Mouse (Mus musculus) liver, embryonic 14.5 days (tissue): ENCODE measurements around the gene Abca2. TPM values are rescaled to one million over a fixed set of nuclear protein-coding genes. Genes with fewer than 3 reads are reported as not detected.

ENCODE experiments used
- ATAC-seq: fragments of 200-750 bp; cut with Nextera tagmentation; 2 replicates; pipeline ENCODE4 v1.8.0; 2017; ENCODE audit warnings: moderate number of reproducible peaks, mild to moderate bottlenecking, moderate library complexity; ENCODE audit not compliant: insufficient read depth
- DNase-seq, 3 experiments: peaks; one replicate each; pipeline ENCODE4 v3.0.0-alpha.2; 2012 to 2013; ENCODE audit warnings: low read depth in 3 of 3, low spot score in 3 of 3
- H3K27ac ChIP-seq: fragments of 300-500 bp; sonication (generic); 2 replicates; pipeline ENCODE4 v1.5.1; 2014; ENCODE audit warnings: moderate library complexity, mild to moderate bottlenecking, control low read depth, inconsistent platforms
- H3K27me3 ChIP-seq: fragments of 300-500 bp; sonication (generic); 2 replicates; pipeline ENCODE4 v1.6.1; 2014; ENCODE audit warnings: mild to moderate bottlenecking, low read length, moderate library complexity; ENCODE audit not compliant: control insufficient read depth, insufficient read depth
- H3K36me3 ChIP-seq: fragments of 300-500 bp; sonication (generic); replicated peaks from 2 replicates; pipeline ENCODE4 v1.6.1; 2014; ENCODE audit warnings: low read depth; ENCODE audit not compliant: control insufficient read depth, insufficient read depth
- H3K4me1 ChIP-seq, 2 experiments: fragments of 200-500 bp in 1 of 2; fragments of 300-500 bp in 1 of 2; sonication (generic) in 1 of 2; replicated peaks; 2 replicates each; pipeline ENCODE4 v1.6.1; 2012 to 2014; ENCODE audit warnings: antibody characterized with exemption in 1 of 2, inconsistent platforms in 1 of 2, low read length in 1 of 2; ENCODE audit not compliant: control insufficient read depth in 2 of 2, insufficient read depth in 2 of 2
- H3K4me2 ChIP-seq: fragments of 300-500 bp; sonication (generic); 2 replicates; pipeline ENCODE4 v1.6.1; 2014; ENCODE audit warnings: low read depth, mild to moderate bottlenecking, control low read depth, moderate library complexity
- H3K4me3 ChIP-seq, 2 experiments: fragments of 200-500 bp in 1 of 2; fragments of 300-500 bp in 1 of 2; sonication (generic) in 1 of 2; 2 replicates each; pipeline ENCODE4 v1.5.1; 2012 to 2014; ENCODE audit warnings: low read depth in 2 of 2, low read length in 2 of 2, mild to moderate bottlenecking in 2 of 2, control low read depth in 1 of 2, inconsistent platforms in 1 of 2, moderate library complexity in 1 of 2; ENCODE audit not compliant: insufficient read depth in 1 of 2
- H3K9ac ChIP-seq: fragments of 300-500 bp; sonication (generic); replicated peaks from 2 replicates; pipeline ENCODE4 v1.6.1; 2014; ENCODE audit warnings: mild to moderate bottlenecking, control low read depth, moderate library complexity
- H3K9me3 ChIP-seq: fragments of 300-500 bp; sonication (generic); 2 replicates; pipeline ENCODE4 v1.6.1; 2016; ENCODE audit warnings: low read length, mixed read lengths; ENCODE audit not compliant: control insufficient read depth
- CTCF ChIP-seq: IDR thresholded peaks from 2 replicates; pipeline ENCODE4 v1.5.1; 2016; ENCODE audit warnings: antibody characterized with exemption, low read depth, control low read depth
- EP300 ChIP-seq: IDR thresholded peaks from 2 replicates; pipeline ENCODE4 v1.6.1; 2016; ENCODE audit warnings: antibody characterized with exemption, low read depth
- WGBS: fragments of 180-500 bp; shearing (Covaris S2); extraction: QIAGEN DNeasy Blood & Tissue Kit; methylation state at CpG from one replicate; pipeline ENCODE4 v1.1.7; 2014; ENCODE audit not compliant: insufficient replicate concordance; 5-methylcytosine and 5-hydroxymethylcytosine counted together
- polyA plus RNA-seq, 2 experiments: library from polyadenylated mRNA; depleted of rRNA in 1 of 2; stranded (reverse) in 1 of 2; unstranded in 1 of 2; fragments of >200 nt; fragmentation: Nextera tagmentation in 1 of 2; extraction: Ambion mirVana in 1 of 2; gene quantifications; 2 replicates each; pipeline versions ENCODE4 v1.2.1 to v1.2.3; 2012 to 2014

The Abca2 gene
- polyA plus RNA-seq, 2 experiments, result 0.91 to 2.5 TPM

DNA sequence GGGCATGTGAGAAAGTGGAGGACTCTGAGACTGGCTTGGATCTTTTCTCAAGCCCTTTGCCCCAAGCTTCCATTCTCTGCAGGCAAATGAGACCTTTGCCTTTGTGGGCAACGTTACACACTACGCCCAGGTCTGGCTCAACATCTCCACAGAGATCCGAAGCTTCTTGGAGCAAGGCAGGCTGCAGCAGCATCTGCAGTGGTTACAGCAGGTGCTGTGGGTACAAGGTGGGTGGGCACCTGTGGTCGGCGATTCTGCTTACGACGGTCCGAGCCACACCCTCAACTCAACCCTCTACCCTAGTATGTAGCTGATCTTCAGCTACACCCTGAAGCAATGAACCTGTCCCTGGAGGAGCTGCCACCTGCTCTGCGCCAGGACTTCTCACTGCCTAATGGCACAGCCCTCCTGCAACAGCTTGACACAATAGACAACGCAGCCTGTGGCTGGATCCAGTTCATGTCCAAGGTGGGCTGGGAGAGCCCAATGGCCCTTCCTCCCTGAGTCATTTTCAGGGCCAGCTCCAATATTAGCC, 7.8 kb downstream of the Abca2 start:
- DNase-seq (no peak), ATAC-seq (no peak)
- Histone ChIP-seq H3K27ac (no peak overlapping the region), H3K4me3 (no peak overlapping the region), H3K4me1 (no peaks in the 10 kb centered on the region), H3K9ac (no peak overlapping the region), H3K27me3 (no peaks in the 10 kb centered on the region), H3K9me3 (no peaks in the 10 kb centered on the region), H3K4me2 (no peak overlapping the region), H3K36me3 (no peaks in the 10 kb centered on the region)
- 75% methylated on average over 10 of the region's 10 CpGs for WGBS
- TF ChIP-seq EP300 (no peak), CTCF (no peak)

DNA sequence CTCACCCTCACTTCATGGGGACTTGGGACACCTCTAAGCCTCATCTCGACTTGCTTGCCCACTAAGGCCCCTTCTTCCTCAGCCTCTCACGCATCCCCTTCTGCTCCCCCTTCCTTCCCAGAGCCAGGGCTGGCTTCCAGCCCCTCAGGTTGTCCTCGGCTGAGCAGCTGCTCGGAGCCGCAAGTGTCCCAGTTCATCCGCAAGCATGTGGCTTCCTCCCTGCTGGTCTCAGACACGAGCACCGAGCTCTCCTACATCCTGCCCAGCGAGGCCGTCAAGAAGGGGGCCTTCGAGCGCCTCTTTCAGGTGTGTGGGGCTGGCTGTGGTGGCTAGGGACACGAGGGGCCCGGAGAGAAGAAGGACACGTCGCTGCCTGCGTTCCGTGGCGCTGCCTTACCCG, 12.6 kb downstream of the Abca2 start:
- Histone ChIP-seq H3K27ac (no peak overlapping the region), H3K9ac (no peak overlapping the region), H3K9me3 (no peaks in the 10 kb centered on the region), H3K4me3 (no peak overlapping the region), H3K4me1 (no peaks in the 10 kb centered on the region), H3K27me3 (no peaks in the 10 kb centered on the region), H3K36me3 (no peaks in the 10 kb centered on the region), H3K4me2 (no peak overlapping the region)
- ATAC-seq (no peak), DNase-seq (no peak)
- no peak for TF ChIP-seq EP300
- 73% methylated on average over 20 of the region's 20 CpGs for WGBS

DNA sequence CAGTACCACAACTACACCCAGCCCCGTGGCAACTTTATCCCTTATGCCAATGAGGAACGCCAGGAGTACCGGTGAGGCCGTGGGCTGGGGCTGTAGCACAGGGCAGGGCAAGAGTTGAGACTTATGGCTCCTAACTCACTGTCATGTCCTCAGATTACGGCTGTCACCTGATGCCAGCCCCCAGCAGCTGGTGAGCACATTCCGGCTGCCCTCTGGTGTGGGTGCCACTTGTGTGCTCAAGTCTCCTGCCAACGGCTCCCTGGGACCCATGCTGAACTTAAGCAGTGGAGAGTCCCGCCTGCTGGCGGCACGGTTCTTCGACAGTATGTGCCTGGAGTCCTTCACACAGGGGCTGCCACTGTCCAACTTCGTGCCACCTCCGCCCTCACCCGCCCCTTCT, 14.2 kb downstream of the Abca2 start:
- no peak overlapping the region for H3K27ac ChIP-seq
- H3K4me2 ChIP-seq, result no peak overlapping the region
- H3K9me3 ChIP-seq, result no peaks in the 10 kb centered on the region
- no peaks in the 10 kb centered on the region for H3K27me3 ChIP-seq
- no peaks in the 10 kb centered on the region for H3K36me3 ChIP-seq
- H3K4me3 ChIP-seq, result no peak overlapping the region
- DNase-seq (no peak), ATAC-seq (no peak)
- H3K4me1 ChIP-seq, result no peaks in the 10 kb centered on the region
- WGBS, result 84% methylated on average over 14 of the region's 14 CpGs
- TF ChIP-seq EP300, result no peak
- TF ChIP-seq CTCF, result no peak
- H3K9ac ChIP-seq, result no peak overlapping the region

DNA sequence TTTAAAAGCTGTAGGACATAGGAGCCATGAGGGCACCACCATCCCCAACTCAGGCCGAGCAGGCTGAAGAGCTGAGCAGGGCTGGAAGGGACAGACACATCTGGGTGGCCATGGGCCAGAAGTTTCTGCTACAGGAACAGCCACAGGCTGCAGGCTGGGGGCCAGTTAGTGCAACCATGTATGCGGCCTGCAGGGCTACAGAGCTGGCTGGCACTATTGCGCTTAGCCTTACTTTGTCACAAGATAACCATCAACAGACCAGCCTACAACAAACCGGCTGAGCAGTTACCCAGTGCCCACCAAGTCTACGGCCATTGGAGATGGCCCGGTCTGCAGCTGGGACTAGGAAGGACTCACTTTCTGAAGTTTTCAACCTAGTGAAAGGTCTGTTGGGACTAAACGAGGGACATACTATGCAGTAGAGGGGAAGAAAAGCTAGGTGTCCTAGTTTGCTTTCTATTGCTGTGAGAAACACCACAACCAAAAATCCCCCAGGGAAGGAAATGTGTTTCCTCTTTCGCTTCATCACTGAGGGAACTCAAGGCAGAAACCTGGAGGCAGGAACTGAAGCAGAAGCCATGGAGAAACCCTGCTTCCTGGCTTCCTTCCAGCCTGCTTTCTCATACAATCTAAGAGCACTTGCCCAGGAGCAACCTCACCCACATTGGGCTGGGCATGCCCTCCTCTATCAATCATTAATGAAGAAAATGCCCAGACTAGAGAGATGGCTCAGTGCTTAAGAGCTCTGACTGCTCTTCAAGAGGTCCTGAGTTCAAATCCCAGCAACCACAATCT, 22.5 kb downstream of the Abca2 start:
- 52% methylated on average over 8 of the region's 8 CpGs for WGBS
- no peak overlapping the region for H3K27ac ChIP-seq
- no peak overlapping the region for H3K4me2 ChIP-seq
- no peaks in the 10 kb centered on the region for H3K9me3 ChIP-seq
- no peak overlapping the region for H3K9ac ChIP-seq
- no peaks in the 10 kb centered on the region for H3K4me1 ChIP-seq
- ATAC-seq (no peak), DNase-seq (no peak)
- no peaks in the 10 kb centered on the region for H3K27me3 ChIP-seq
- no peak overlapping the region for H3K4me3 ChIP-seq
- H3K36me3 ChIP-seq, result no peaks in the 10 kb centered on the region
- TF ChIP-seq EP300 (no peak), CTCF (no peak)

DNA sequence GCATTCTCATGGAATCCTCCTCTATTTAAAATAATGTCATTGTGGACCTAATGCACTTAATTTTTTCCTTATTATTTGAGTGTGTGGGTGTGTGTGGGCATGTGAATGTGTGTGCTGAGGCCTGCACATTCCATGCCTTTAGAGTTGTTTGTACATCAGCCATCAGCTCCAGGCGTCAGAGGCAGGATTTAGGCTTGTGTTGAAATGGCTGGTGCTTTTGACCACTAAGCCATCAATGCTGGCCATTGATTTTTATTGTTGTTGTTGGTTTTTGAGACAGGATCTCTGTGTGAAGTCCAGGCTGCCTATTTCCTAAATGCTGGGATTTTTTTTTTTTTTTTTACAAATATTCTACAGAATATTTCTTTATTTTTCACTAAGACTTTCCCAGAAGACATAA, 24.4 kb downstream of the Abca2 start:
- 36% methylated on average over 1 of the region's 1 CpGs for WGBS
- Histone ChIP-seq H3K27ac (no peak overlapping the region), H3K27me3 (no peaks in the 10 kb centered on the region), H3K4me1 (no peaks in the 10 kb centered on the region), H3K9ac (no peak overlapping the region), H3K36me3 (no peaks in the 10 kb centered on the region), H3K9me3 (no peaks in the 10 kb centered on the region), H3K4me3 (no peak overlapping the region), H3K4me2 (no peak overlapping the region)
- ATAC-seq (no peak), DNase-seq (no peak)
- no peak for TF ChIP-seq EP300
- no peak for TF ChIP-seq CTCF
